Mouse (Mus musculus) megakaryocyte, embryonic 14.5 days (primary cell): ENCODE results near the gene Nucks1.

ENCODE experiments used
- FLI1 ChIP-seq: IDR thresholded peaks from 2 replicates; pipeline ENCODE4 v1.6.1; 2012; ENCODE audit warnings: low read length, inconsistent platforms, mixed read lengths
- GATA1 ChIP-seq: IDR thresholded peaks from 3 replicates; pipeline ENCODE4 v1.6.1; 2012; ENCODE audit warnings: mixed read lengths, low read length, inconsistent platforms, borderline replicate concordance

DNA sequence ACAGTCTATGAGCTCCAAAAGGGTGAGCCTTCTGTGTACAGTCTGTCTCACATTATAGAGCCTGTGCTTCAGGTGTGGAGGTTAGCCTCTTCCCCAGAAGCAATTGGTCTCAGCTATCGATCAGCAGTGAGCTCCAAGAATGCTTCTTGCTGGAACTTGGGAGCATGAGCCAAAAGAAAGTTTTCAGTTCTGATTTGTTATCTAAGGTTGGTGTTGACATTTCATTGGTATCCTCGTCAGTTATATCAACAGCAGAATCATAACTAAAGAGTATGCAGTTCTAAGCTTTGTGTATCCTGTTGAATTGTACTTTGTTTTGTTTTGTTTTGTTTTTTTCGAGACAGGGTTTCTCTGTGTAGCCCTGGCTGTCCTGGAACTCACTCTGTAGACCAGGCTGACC, 11.8 kb downstream of the Nucks1 start:
- TF ChIP-seq GATA1 (no peak), FLI1 (no peak)
